Mouse (Mus musculus) olfactory bulb, adult 2 months (tissue): ENCODE results near the gene Olfr178.

Experiments used
- CTCF ChIP-seq: fragments of 200-500 bp; IDR thresholded peaks from 2 replicates; pipeline ENCODE4 v1.5.1; 2012; ENCODE audit warnings: low read depth, mild to moderate bottlenecking, low read length, moderate library complexity; ENCODE audit not compliant: insufficient read depth
- POLR2A ChIP-seq: fragments of 200-500 bp; IDR thresholded peaks from 2 replicates; pipeline ENCODE4 v1.6.1; 2012; ENCODE audit warnings: mild to moderate bottlenecking, low read depth, low read length, moderate library complexity; ENCODE audit not compliant: insufficient read depth

DNA sequence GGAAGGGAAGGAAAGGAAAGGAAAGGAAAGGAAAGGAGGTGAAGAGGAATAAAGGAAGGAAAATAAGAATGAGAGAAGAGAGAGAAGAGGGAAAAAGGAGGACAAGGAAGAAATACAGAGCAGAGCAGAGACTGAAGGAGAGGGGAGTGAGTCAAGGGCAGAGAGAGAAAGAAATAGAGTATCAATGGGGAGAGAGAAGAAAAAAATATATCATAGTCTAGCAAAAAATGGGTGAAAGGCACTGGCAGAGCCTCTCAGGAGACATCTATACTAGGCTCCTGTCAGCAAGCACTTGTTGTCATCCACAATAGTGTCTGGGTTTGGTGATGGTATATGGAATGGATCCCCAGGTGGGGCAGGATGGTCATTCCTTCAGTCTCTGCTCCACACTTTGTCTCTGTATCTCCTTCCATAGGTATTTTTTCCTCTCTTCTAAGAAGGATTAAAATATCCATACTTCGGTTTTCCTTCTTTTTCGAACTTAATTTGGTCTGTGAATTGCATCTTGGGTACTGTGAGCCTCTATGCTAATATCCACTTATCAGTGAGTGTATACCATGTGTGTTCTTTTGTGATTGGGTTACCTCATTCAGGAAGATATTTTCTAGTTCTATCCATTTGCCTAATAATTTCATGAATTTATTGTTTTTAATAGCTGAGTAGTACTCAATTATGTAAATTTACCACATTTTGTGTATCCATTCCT lies 31.7 kb downstream of the Olfr178 start:
- TF ChIP-seq CTCF: no peak
- TF ChIP-seq POLR2A: no peak
